Mouse (Mus musculus) stomach, postnatal 0 days (tissue): ENCODE results near the gene Arhgap9. TPM values are rescaled to one million over a fixed set of nuclear protein-coding genes. Genes with fewer than 3 reads are reported as not detected.

ENCODE experiments used
- ATAC-seq: fragments of 200-750 bp; cut with Nextera tagmentation; 2 replicates; pipeline ENCODE4 v1.8.0; 2017; ENCODE audit not compliant: low FRiP score, low TSS enrichment
- DNase-seq: peaks from one replicate; pipeline ENCODE4 v3.0.0-alpha.2; 2016; ENCODE audit warnings: low spot score
- H3K27ac ChIP-seq: fragments of 300-500 bp; sonication (generic); replicated peaks from 2 replicates; pipeline ENCODE4 v1.5.1; 2014; ENCODE audit warnings: mild to moderate bottlenecking, control low read depth
- H3K27me3 ChIP-seq: fragments of 300-500 bp; sonication (generic); 2 replicates; pipeline ENCODE4 v1.6.1; 2014; ENCODE audit warnings: low read length; ENCODE audit not compliant: control insufficient read depth, insufficient read depth
- H3K36me3 ChIP-seq: fragments of 300-500 bp; sonication (generic); 2 replicates; pipeline ENCODE4 v1.6.1; 2014; ENCODE audit warnings: low read length, mixed read lengths; ENCODE audit not compliant: control insufficient read depth, insufficient read depth
- H3K4me1 ChIP-seq: fragments of 300-500 bp; sonication (generic); replicated peaks from 2 replicates; pipeline ENCODE4 v1.6.1; 2014; ENCODE audit warnings: antibody characterized with exemption; ENCODE audit not compliant: control insufficient read depth, insufficient read depth
- H3K4me2 ChIP-seq: fragments of 300-500 bp; sonication (generic); replicated peaks from 2 replicates; pipeline ENCODE4 v1.6.1; 2014; ENCODE audit warnings: low read depth, mild to moderate bottlenecking, control low read depth, moderate library complexity
- H3K4me3 ChIP-seq: fragments of 300-500 bp; sonication (generic); 2 replicates; pipeline ENCODE4 v1.5.1; 2014; ENCODE audit warnings: low read depth, low read length, control low read depth
- H3K9ac ChIP-seq: fragments of 300-500 bp; sonication (generic); 2 replicates; pipeline ENCODE4 v1.6.1; 2014; ENCODE audit warnings: mild to moderate bottlenecking, low read length, control low read depth, mixed read lengths
- H3K9me3 ChIP-seq: fragments of 300-500 bp; sonication (generic); 2 replicates; pipeline ENCODE4 v1.6.1; 2016; ENCODE audit warnings: low read length; ENCODE audit not compliant: control insufficient read depth
- CTCF ChIP-seq: IDR thresholded peaks from 2 replicates; pipeline ENCODE4 v1.5.1; 2016; ENCODE audit warnings: antibody characterized with exemption, low read depth, mild to moderate bottlenecking, moderate library complexity
- EP300 ChIP-seq: optimal IDR thresholded peaks from 2 replicates; pipeline ENCODE3; 2016; ENCODE audit warnings: antibody characterized with exemption
- WGBS: fragments of 180-500 bp; shearing (Covaris S2); extraction: QIAGEN DNeasy Blood & Tissue Kit; methylation state at CpG from one replicate; pipeline ENCODE4 v1.1.7; 2014; 5-methylcytosine and 5-hydroxymethylcytosine counted together
- polyA plus RNA-seq: library from polyadenylated mRNA; unstranded; fragments of >200 nt; fragmentation: Nextera tagmentation; extraction: Ambion mirVana; gene quantifications from 2 replicates; pipeline ENCODE4 v1.2.1, GENCODE M21; 2015

Arhgap9 gene
- polyA plus RNA-seq, 1 experiment from 2014 or later = 5.2 TPM

- H3K27ac ChIP-seq = peak within 1 kb of the TSS; percentile 89
- no peaks in the 10 kb centered on the region; the same call in 1 of the 2 replicates for H3K4me1 ChIP-seq
- no peaks in the 10 kb centered on the region; the same call in 1 of the 2 replicates for H3K27me3 ChIP-seq
- no peaks in the 10 kb centered on the region for H3K36me3 ChIP-seq
- H3K4me3 ChIP-seq = peak within 1 kb of the TSS; percentile 50
- DNase-seq = peak; percentile 87
- H3K9me3 ChIP-seq = no peaks in the 10 kb centered on the region
- H3K4me2 ChIP-seq = peak within 1 kb of the TSS; percentile 86
- TF ChIP-seq EP300 (no peak), CTCF (peak; percentile 96)
- WGBS = under 1% methylated on average over 29 of the region's 29 CpGs
- peak; percentile 38; the same call in 1 of the 2 replicates for ATAC-seq
- peak within 1 kb of the TSS; percentile 57 for H3K9ac ChIP-seq
Measured at GRCm38 (mm10) chr10:127341891-127342639, 20.3 kb downstream of the Arhgap9 start, which contains the start of gene Gli1. Gli1 (minus strand) TSS chr10:127341974.

- WGBS = 74% methylated on average over 3 of the region's 3 CpGs
- no peaks in the 10 kb centered on the region; the same call in 1 of the 2 replicates for H3K27me3 ChIP-seq
Measured at GRCm38 (mm10) chr10:127343029-127343428, 21.3 kb downstream of the Arhgap9 start.

GRCm38 (mm10) chr10:127346173-127346572 lies 24.4 kb downstream of the Arhgap9 start:
- no peak for ATAC-seq
- Histone ChIP-seq H3K4me1 (no peaks in the 10 kb centered on the region), H3K4me3 (no peak overlapping the region), H3K27ac (no peak overlapping the region), H3K27me3 (no peaks in the 10 kb centered on the region), H3K36me3 (no peaks in the 10 kb centered on the region), H3K9me3 (no peaks in the 10 kb centered on the region), H3K4me2 (no peak overlapping the region), H3K9ac (no peak overlapping the region)
- WGBS = 74% methylated on average over 3 of the region's 3 CpGs
- no peak for TF ChIP-seq EP300
- TF ChIP-seq CTCF = no peak
- no peak for DNase-seq

More at GRCm38 (mm10) chr10:127343029-127343428, 21.3 kb downstream of the Arhgap9 start:
- Histone ChIP-seq H3K27ac (no peak overlapping the region), H3K36me3 (no peaks in the 10 kb centered on the region), H3K4me1 (no peaks in the 10 kb centered on the region; the same call in 1 of the 2 replicates), H3K4me3 (no peak overlapping the region), H3K9ac (no peak overlapping the region), H3K9me3 (no peaks in the 10 kb centered on the region), H3K4me2 (no peak overlapping the region)
- ATAC-seq = no peak
- no peak for DNase-seq
- no peak for TF ChIP-seq EP300
- no peak for TF ChIP-seq CTCF

DNA sequence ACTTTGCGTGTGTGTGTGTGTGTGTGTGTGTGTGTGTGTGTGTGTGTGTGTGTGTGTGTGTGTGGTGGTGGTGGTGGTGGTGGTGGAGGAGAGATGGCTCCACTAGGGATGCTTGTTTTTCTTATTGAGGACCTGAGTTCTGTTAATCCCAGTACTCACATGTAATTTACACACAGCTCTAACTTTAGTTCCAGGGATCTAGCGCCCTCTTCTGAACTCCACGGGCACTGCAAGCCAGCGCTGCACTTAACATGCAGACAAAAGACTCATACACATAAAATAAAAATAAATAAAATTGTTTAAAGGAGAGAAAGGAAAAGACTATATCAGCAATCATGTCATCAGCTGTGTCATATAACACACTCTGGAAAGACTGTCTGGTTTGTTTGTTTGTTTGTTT lies 27.2 kb downstream of the Arhgap9 start:
- DNase-seq (no peak), ATAC-seq (no peak)
- Histone ChIP-seq H3K4me1 (no peaks in the 10 kb centered on the region), H3K4me2 (no peak overlapping the region), H3K4me3 (no peak overlapping the region), H3K9me3 (no peaks in the 10 kb centered on the region), H3K9ac (no peak overlapping the region), H3K36me3 (no peaks in the 10 kb centered on the region), H3K27me3 (no peaks in the 10 kb centered on the region), H3K27ac (no peak overlapping the region)
- WGBS = 66% methylated on average over 4 of the region's 4 CpGs
- TF ChIP-seq EP300 (no peak), CTCF (peak; percentile 45)

DNA sequence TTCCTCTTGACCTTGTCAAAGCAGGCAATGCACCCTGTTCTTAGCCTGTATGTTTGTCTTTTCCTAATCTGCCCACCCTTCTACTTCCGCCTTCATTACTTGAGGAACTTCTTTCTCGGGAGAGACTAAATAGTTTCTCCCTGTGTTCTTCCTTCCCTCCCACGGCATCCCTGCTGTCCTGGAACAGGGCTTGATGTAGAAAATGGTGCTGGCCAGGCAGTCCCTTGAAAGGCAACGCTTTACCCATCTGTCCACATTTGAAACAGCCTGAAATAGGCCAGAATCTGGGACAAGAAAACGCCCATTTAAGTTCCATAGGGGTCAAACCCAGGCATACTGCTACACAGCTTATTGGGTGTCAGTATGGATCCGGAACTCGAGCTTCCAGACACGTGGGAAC lies 28.0 kb downstream of the Arhgap9 start:
- 74% methylated on average over 8 of the region's 8 CpGs for WGBS
- H3K36me3 ChIP-seq = no peaks in the 10 kb centered on the region
- H3K4me1 ChIP-seq = no peaks in the 10 kb centered on the region
- TF ChIP-seq EP300 (no peak), CTCF (no peak)
- DNase-seq = no peak
- no peak overlapping the region for H3K4me3 ChIP-seq
- no peaks in the 10 kb centered on the region for H3K9me3 ChIP-seq
- H3K27me3 ChIP-seq = no peaks in the 10 kb centered on the region
- ATAC-seq = no peak
- H3K9ac ChIP-seq = no peak overlapping the region
- no peak overlapping the region for H3K4me2 ChIP-seq
- H3K27ac ChIP-seq = no peak overlapping the region
